Mouse (Mus musculus) thymus, adult 2 months (tissue): ENCODE data around the gene Fam155a. TPM values are rescaled to one million over a fixed set of nuclear protein-coding genes. Genes with fewer than 3 reads are reported as not detected.

Experiments
- DNase-seq: peaks from one replicate; pipeline ENCODE4 v3.0.0; 2021
- H3K27ac ChIP-seq: fragments of 200-500 bp; 2 replicates; pipeline ENCODE4 v1.5.1; 2012; ENCODE audit warnings: low read length, control low read depth; ENCODE audit not compliant: control insufficient read depth, insufficient read depth
- H3K27me3 ChIP-seq: fragments of 200-500 bp; 2 replicates; pipeline ENCODE4 v1.6.1; 2012; ENCODE audit warnings: mild to moderate bottlenecking, low read length, moderate library complexity, mixed read lengths; ENCODE audit not compliant: control insufficient read depth, insufficient read depth
- H3K36me3 ChIP-seq: fragments of 200-500 bp; 2 replicates; pipeline ENCODE4 v1.6.1; 2012; ENCODE audit warnings: mild to moderate bottlenecking, low read length, moderate library complexity; ENCODE audit not compliant: control insufficient read depth, insufficient read depth
- H3K4me1 ChIP-seq: fragments of 200-500 bp; replicated peaks from 2 replicates; pipeline ENCODE4 v1.6.1; 2012; ENCODE audit warnings: low read length; ENCODE audit not compliant: control insufficient read depth, insufficient read depth
- H3K4me3 ChIP-seq: fragments of 200-500 bp; 2 replicates; pipeline ENCODE4 v1.5.1; 2012; ENCODE audit warnings: mild to moderate bottlenecking, low read length, control low read depth, moderate library complexity; ENCODE audit not compliant: control insufficient read depth, insufficient read depth
- CTCF ChIP-seq: fragments of 200-500 bp; IDR thresholded peaks from 2 replicates; pipeline ENCODE4 v1.5.1; 2012; ENCODE audit warnings: mild to moderate bottlenecking, control low read depth, low read length, moderate library complexity, borderline replicate concordance; ENCODE audit not compliant: control insufficient read depth, poor library complexity, insufficient read depth; ENCODE audit errors: extremely low read depth
- POLR2A ChIP-seq: fragments of 200-500 bp; IDR thresholded peaks from 2 replicates; pipeline ENCODE4 v1.6.1; 2012; ENCODE audit warnings: mild to moderate bottlenecking, low read length, control low read depth, moderate library complexity; ENCODE audit not compliant: control insufficient read depth, poor library complexity, insufficient read depth; ENCODE audit errors: extremely low read depth
- WGBS: fragments of 180-500 bp; shearing (Covaris S2); methylation state at CpG from one replicate; pipeline ENCODE4 v1.1.7; 2018; 5-methylcytosine and 5-hydroxymethylcytosine counted together
- polyA plus RNA-seq: library from polyadenylated mRNA; depleted of rRNA; stranded (reverse); fragments of >200 nt; gene quantifications from 2 replicates; pipeline ENCODE4 v1.2.3, GENCODE M21; 2012

Fam155a gene
- polyA plus RNA-seq, 1 experiment: 0.09 TPM

GRCm38 (mm10) chr8:9521577-9521976 is 249.4 kb downstream of the Fam155a start:
- no peak for DNase-seq
- H3K4me3 ChIP-seq: no peak overlapping the region
- H3K4me1 ChIP-seq: no peaks in the 10 kb centered on the region
- WGBS: 76% methylated on average over 2 of the region's 2 CpGs
- TF ChIP-seq POLR2A (no peak), CTCF (no peak)
- no peak overlapping the region for H3K27ac ChIP-seq
- H3K36me3 ChIP-seq: no peaks in the 10 kb centered on the region
- H3K27me3 ChIP-seq: no peaks in the 10 kb centered on the region

DNA sequence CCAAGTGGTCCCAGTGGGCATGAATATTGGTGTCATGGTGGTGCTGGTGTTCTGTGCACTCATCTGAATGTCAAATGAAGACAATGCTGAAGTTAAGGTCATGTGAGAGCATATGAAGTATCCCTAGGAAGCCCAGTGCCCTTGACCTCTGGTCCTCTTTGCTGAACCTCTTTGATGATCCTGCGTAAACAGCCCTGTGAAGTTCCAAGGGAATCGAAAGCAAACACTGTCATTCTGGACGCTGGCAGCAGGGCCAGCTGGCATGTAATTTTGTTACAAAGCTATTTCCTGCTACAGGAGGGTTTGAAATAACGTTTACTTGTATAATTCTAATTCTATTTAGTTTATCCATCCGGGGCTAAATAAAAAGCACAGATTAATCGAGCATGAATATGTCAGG is 270.2 kb downstream of the Fam155a start:
- H3K4me3 ChIP-seq: no peak overlapping the region
- H3K27me3 ChIP-seq: no peaks in the 10 kb centered on the region
- H3K36me3 ChIP-seq: no peaks in the 10 kb centered on the region
- TF ChIP-seq POLR2A (no peak), CTCF (no peak)
- DNase-seq: no peak
- no peaks in the 10 kb centered on the region for H3K4me1 ChIP-seq
- WGBS: 61% methylated on average over 6 of the region's 6 CpGs
- H3K27ac ChIP-seq: no peak overlapping the region

- WGBS: 63% methylated on average over 1 of the region's 1 CpGs
- no peak overlapping the region for H3K4me3 ChIP-seq
- no peak for DNase-seq
- no peak overlapping the region for H3K27ac ChIP-seq
- H3K36me3 ChIP-seq: no peaks in the 10 kb centered on the region
- H3K4me1 ChIP-seq: no peaks in the 10 kb centered on the region
- H3K27me3 ChIP-seq: no peaks in the 10 kb centered on the region
- no peak for TF ChIP-seq POLR2A
- no peak for TF ChIP-seq CTCF
Observed at GRCm38 (mm10) chr8:9494225-9494598, 276.7 kb downstream of the Fam155a start.

GRCm38 (mm10) chr8:9493557-9494224 is 277.3 kb downstream of the Fam155a start:
- no peak overlapping the region for H3K27ac ChIP-seq
- H3K4me1 ChIP-seq: no peaks in the 10 kb centered on the region
- TF ChIP-seq POLR2A: no peak
- no peak for TF ChIP-seq CTCF
- no peak for DNase-seq
- no peak overlapping the region for H3K4me3 ChIP-seq
- H3K27me3 ChIP-seq: no peaks in the 10 kb centered on the region
- 85% methylated on average over 8 of the region's 8 CpGs for WGBS
- no peaks in the 10 kb centered on the region for H3K36me3 ChIP-seq

GRCm38 (mm10) chr8:9482565-9482964 is 288.4 kb downstream of the Fam155a start:
- 83% methylated on average over 5 of the region's 5 CpGs for WGBS
- Histone ChIP-seq H3K4me3 (no peak overlapping the region), H3K4me1 (no peaks in the 10 kb centered on the region), H3K36me3 (no peaks in the 10 kb centered on the region), H3K27ac (no peak overlapping the region), H3K27me3 (no peaks in the 10 kb centered on the region)
- DNase-seq: no peak
- TF ChIP-seq CTCF: no peak
- TF ChIP-seq POLR2A: no peak

DNA sequence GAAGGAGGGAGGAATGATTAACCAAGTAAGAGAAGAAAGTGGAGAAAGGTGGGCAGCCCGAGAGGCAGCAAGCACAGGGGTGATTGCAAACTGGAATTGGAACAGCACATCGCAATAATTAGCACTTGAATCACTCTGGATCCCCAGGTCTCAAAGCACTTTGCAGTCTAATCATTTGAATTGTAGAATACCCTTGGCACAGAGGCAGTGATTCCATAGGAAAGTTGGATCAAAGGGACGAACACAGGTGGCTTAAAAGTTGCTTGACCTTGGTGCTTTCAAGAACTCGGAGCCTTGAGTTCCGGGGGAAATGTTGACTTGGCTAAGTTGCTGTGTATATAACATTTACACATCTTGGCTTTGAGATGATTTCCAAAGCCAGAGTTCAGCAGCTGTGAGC is 299.7 kb downstream of the Fam155a start:
- 90% methylated on average over 5 of the region's 5 CpGs for WGBS
- Histone ChIP-seq H3K36me3 (no peaks in the 10 kb centered on the region), H3K4me3 (no peak overlapping the region), H3K27me3 (no peaks in the 10 kb centered on the region), H3K4me1 (no peaks in the 10 kb centered on the region), H3K27ac (no peak overlapping the region)
- DNase-seq: no peak
- no peak for TF ChIP-seq POLR2A

- WGBS: 89% methylated on average over 3 of the region's 3 CpGs
- DNase-seq: no peak
- no peaks in the 10 kb centered on the region for H3K4me1 ChIP-seq
- no peaks in the 10 kb centered on the region for H3K27me3 ChIP-seq
- H3K4me3 ChIP-seq: no peak overlapping the region
- TF ChIP-seq POLR2A (no peak), CTCF (no peak)
- H3K36me3 ChIP-seq: no peaks in the 10 kb centered on the region
- H3K27ac ChIP-seq: no peak overlapping the region
Observed at GRCm38 (mm10) chr8:9470114-9470513, 300.8 kb downstream of the Fam155a start.
